Mouse (Mus musculus): Measurements from ENCODE around the gene Krtap9-5. TPM values are rescaled to one million over a fixed set of nuclear protein-coding genes. Genes with fewer than 3 reads are reported as not detected.

The Krtap9-5 gene
- not detected for polyA plus RNA-seq (2017; shearing (Covaris generic))

GRCm38 (mm10) chr11:99948175-99948574, at the start of gene Krtap9-5:
Gene Krtap9-5, plus strand, starts transcription at chr11:99948475.

GRCm38 (mm10) chr11:99907620-99908019, 40.7 kb upstream of the Krtap9-5 start, which contains the start of gene Krtap31-1:
Gene Krtap31-1, plus strand, starts transcription at chr11:99907920.

GRCm38 (mm10) chr11:99914451-99914850, 33.8 kb upstream of the Krtap9-5 start, which contains the start of gene Gm11565:
Gene Gm11565, plus strand, starts transcription at chr11:99914751.

GRCm38 (mm10) chr11:99935991-99936390, 12.3 kb upstream of the Krtap9-5 start, which contains the start of gene Krtap31-2:
Gene Krtap31-2, plus strand, starts transcription at chr11:99936291.

GRCm38 (mm10) chr11:99978953-99979352, 30.7 kb downstream of the Krtap9-5 start, which contains the start of gene Krtap29-1:
Gene Krtap29-1, minus strand, starts transcription at chr11:99979053.

GRCm38 (mm10) chr11:99986180-99986647, 37.9 kb downstream of the Krtap9-5 start, which contains the start of gene Krtap16-1:
Gene Krtap16-1, minus strand, starts transcription at chr11:99986597.

GRCm38 (mm10) chr11:99993620-99994383, 45.5 kb downstream of the Krtap9-5 start, which contains the start of gene Krtap17-1:
Gene Krtap17-1, minus strand, starts transcription at chr11:99993994.

Other genes with a start within 250 kb of the Krtap9-5 start
- gene Gm14180, start 214.2 kb upstream of the Krtap9-5 start, polyA plus RNA-seq (2017; shearing (Covaris generic)), result not detected
- gene Gm11595, start 175.6 kb upstream of the Krtap9-5 start, polyA plus RNA-seq (2017; shearing (Covaris generic)), result not detected
- gene Krtap4-8, start 167.8 kb upstream of the Krtap9-5 start, polyA plus RNA-seq (2017; shearing (Covaris generic)), result not detected
- not detected for gene Krtap4-9, start 163.3 kb upstream of the Krtap9-5 start, polyA plus RNA-seq (2017; shearing (Covaris generic))
- gene Gm11596, start 155.0 kb upstream of the Krtap9-5 start, polyA plus RNA-seq (2017; shearing (Covaris generic)), result not detected
- gene Gm11569, start 149.5 kb upstream of the Krtap9-5 start, polyA plus RNA-seq (2017; shearing (Covaris generic)), result not detected
- not detected for gene Gm11554, start 144.0 kb upstream of the Krtap9-5 start, polyA plus RNA-seq (2017; shearing (Covaris generic))
- gene Krtap4-13, start 138.6 kb upstream of the Krtap9-5 start, polyA plus RNA-seq (2017; shearing (Covaris generic)), result not detected
- gene Gm11564, start 132.8 kb upstream of the Krtap9-5 start, polyA plus RNA-seq (2017; shearing (Covaris generic)), result not detected
- gene 2300003K06Rik, start 110.4 kb upstream of the Krtap9-5 start, polyA plus RNA-seq (2017; shearing (Covaris generic)), result not detected
- not detected for gene Krtap4-16, start 96.9 kb upstream of the Krtap9-5 start, polyA plus RNA-seq (2017; shearing (Covaris generic))
- gene Gm11568, start 90.6 kb upstream of the Krtap9-5 start, polyA plus RNA-seq (2017; shearing (Covaris generic)), result not detected
- not detected for gene Gm11559, start 84.0 kb upstream of the Krtap9-5 start, polyA plus RNA-seq (2017; shearing (Covaris generic))
- not detected for gene Krtap9-1, start 75.1 kb upstream of the Krtap9-5 start, polyA plus RNA-seq (2017; shearing (Covaris generic))
- not detected for gene Gm11567, start 69.3 kb upstream of the Krtap9-5 start, polyA plus RNA-seq (2017; shearing (Covaris generic))
- not detected for gene Krtap31-1, start 40.6 kb upstream of the Krtap9-5 start, polyA plus RNA-seq (2017; shearing (Covaris generic))
- not detected for gene Gm11565, start 33.7 kb upstream of the Krtap9-5 start, polyA plus RNA-seq (2017; shearing (Covaris generic))
- gene Krtap31-2, start 12.2 kb upstream of the Krtap9-5 start, polyA plus RNA-seq (2017; shearing (Covaris generic)), result not detected
- gene Krtap29-1, start 30.6 kb downstream of the Krtap9-5 start, polyA plus RNA-seq (2017; shearing (Covaris generic)), result not detected
- not detected for gene Krtap16-1, start 38.1 kb downstream of the Krtap9-5 start, polyA plus RNA-seq (2017; shearing (Covaris generic))
- gene Krtap17-1, start 45.5 kb downstream of the Krtap9-5 start, polyA plus RNA-seq (2017; shearing (Covaris generic)), result not detected
- not detected for gene Krt33a, start 67.7 kb downstream of the Krtap9-5 start, polyA plus RNA-seq (2017; shearing (Covaris generic))
- not detected for gene Krt33b, start 81.4 kb downstream of the Krtap9-5 start, polyA plus RNA-seq (2017; shearing (Covaris generic))
- gene Krt34, start 93.1 kb downstream of the Krtap9-5 start, polyA plus RNA-seq (2017; shearing (Covaris generic)), result not detected
- gene Krt31, start 102.1 kb downstream of the Krtap9-5 start, polyA plus RNA-seq (2017; shearing (Covaris generic)), result not detected
- gene Krt32, start 139.8 kb downstream of the Krtap9-5 start, polyA plus RNA-seq (2017; shearing (Covaris generic)), result not detected
- not detected for gene Krt35, start 147.8 kb downstream of the Krtap9-5 start, polyA plus RNA-seq (2017; shearing (Covaris generic))
- gene Krt36, start 157.2 kb downstream of the Krtap9-5 start, polyA plus RNA-seq (2017; shearing (Covaris generic)), result not detected
- gene Krt13, start 173.1 kb downstream of the Krtap9-5 start, polyA plus RNA-seq (2017; shearing (Covaris generic)), result not detected
- not detected for gene Krt15, start 187.5 kb downstream of the Krtap9-5 start, polyA plus RNA-seq (2017; shearing (Covaris generic))
- gene Krt19, start 200.2 kb downstream of the Krtap9-5 start, polyA plus RNA-seq (2017; shearing (Covaris generic)), result not detected
- not detected for gene Krt9, start 244.8 kb downstream of the Krtap9-5 start, polyA plus RNA-seq (2017; shearing (Covaris generic))